Mouse (Mus musculus) embryo, embryonic 9.5 days (tissue): ENCODE results near the gene Cetn4.

Source experiments
- DNase-seq: peaks from one replicate; pipeline ENCODE4 v3.0.0-alpha.2; 2017; ENCODE audit errors: extremely low spot score

Cetn4 gene

DNA sequence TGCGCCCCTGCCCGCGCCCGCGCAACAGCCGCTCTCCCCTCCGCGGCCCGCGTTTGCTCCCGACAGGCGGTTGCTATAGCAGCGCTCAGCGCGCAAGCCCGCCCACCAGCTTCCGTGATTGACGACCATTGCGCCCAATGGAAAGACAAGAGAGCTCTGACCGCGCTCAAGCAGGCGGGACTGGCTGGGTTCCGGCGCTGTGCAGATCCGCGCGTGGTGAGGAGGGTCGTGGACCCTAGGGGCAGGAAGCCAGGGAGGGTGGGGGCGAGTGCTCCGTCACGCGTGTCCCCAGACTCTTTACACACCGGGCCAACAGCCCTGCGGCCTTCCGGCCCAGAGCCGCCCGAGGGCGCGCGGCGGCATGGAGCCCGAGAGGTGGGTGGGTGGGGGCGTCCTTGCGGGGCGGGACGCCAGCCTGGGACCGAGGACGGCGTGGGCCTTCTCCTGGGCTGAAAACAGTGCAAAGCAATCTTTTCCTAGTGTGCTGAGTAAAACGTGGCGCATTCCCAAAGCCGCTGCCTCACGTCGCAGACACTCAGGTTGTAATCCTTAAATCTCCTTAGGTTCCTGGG is at the start of gene Cetn4, which contains the start of gene Bbs12:
Gene Cetn4, minus strand, starts transcription at position 339 of the 572 bp plus-strand sequence.
Gene Bbs12, plus strand, starts transcription at position 185 of the 572 bp plus-strand sequence.
- peak; percentile 98 for DNase-seq

DNA sequence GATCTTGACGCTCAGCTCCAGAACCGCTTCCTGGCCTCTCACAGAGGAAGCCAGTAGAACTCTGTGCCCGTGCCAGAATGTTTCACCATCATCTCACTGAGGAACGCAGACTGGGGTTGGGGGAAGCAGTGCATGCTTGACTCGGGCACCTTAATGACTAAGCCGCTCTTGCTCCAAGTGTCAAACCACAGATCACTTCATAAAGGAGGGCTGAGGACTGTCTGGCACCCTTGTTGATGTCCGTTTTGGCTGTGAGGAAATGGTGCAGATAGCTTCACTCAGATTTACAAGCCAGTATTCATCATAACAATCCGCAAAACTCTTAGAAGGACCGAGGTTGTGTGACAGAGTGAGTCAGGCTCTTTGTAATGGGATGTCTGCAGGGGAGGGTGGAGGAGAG is 48.2 kb upstream of the Cetn4 start:
- DNase-seq = no peak

DNA sequence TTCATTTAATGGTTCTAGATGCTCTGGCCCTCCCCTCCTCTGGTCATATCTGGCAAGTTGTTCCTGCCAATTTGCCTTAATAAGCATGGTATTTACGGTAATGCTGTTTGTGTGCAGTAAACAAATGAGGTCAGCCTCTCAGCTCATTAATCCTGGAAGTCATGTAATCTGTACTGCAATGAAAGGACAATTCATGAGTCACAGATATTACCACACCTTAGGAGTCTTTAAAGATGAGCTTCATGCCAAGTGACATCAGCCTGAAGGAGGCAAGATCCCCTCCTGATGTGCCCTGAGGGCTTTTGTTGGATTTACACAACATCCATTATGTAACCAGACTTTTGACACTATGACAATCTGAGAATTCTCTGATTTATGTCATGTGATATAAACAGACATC is 42.2 kb upstream of the Cetn4 start:
- no peak for DNase-seq

DNA sequence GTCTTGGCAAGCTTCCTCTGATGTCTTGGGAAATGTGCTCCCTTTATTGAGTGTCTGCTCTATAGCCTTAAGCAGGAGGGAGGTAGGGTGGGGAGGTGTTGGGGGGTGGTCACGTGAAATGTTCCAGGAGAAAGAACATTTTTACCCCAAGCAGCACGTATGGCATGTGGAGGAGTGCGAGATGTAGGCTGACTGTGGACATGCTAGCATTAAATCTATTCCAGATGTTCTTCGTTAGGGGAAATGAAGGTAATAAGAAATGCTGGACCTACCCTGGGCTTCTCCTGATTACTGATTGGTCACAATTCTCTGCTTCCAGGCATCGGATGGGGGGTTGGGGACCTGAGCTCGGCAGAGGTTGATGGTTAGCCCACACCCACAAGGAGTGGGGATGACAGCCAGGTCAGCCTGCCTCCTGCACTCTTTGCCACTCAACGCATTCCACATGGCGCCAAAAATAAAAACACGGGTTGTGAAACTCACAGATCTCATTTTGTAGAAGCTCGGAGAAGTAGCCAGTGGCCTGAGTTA is 41.5 kb upstream of the Cetn4 start:
- no peak for DNase-seq

DNA sequence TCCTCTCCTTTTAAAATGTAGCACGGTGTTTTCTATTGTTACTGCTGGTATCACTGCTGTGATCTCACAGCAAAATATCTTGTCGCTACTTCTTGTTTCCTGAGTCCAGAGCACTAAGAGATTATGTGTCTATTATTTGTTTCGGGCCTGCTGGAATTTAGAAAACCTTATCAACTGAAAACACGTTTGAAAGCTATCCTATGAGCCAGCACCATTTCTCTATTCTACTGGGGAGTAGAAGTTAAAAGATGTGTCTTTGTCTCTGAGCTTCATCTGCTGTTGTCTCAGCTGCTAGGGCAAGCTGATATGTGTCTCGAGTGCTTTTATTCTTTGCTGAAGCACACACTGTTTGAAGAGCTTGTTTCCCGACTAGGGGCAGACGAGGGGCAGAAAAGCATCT is 37.9 kb upstream of the Cetn4 start:
- DNase-seq = no peak

DNA sequence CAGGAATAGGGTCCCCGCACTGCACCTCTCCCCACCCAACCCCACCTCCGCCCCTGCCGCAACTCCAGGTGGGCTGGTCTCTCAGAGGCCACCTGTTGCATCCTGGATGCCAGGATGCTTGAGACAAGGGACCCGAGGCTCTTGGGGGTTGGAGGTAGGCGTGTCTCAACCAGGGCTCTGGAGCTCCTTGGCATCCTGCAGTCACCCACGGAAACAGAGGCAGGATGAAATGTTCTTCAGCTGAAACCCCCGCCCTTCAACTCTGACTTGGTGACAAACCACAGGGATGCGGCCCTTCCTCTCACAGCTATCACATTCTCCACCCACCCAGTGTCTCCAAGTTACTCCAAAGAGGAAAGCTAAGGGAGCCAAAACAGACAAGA is 36.6 kb upstream of the Cetn4 start:
- DNase-seq = peak; percentile 4

DNA sequence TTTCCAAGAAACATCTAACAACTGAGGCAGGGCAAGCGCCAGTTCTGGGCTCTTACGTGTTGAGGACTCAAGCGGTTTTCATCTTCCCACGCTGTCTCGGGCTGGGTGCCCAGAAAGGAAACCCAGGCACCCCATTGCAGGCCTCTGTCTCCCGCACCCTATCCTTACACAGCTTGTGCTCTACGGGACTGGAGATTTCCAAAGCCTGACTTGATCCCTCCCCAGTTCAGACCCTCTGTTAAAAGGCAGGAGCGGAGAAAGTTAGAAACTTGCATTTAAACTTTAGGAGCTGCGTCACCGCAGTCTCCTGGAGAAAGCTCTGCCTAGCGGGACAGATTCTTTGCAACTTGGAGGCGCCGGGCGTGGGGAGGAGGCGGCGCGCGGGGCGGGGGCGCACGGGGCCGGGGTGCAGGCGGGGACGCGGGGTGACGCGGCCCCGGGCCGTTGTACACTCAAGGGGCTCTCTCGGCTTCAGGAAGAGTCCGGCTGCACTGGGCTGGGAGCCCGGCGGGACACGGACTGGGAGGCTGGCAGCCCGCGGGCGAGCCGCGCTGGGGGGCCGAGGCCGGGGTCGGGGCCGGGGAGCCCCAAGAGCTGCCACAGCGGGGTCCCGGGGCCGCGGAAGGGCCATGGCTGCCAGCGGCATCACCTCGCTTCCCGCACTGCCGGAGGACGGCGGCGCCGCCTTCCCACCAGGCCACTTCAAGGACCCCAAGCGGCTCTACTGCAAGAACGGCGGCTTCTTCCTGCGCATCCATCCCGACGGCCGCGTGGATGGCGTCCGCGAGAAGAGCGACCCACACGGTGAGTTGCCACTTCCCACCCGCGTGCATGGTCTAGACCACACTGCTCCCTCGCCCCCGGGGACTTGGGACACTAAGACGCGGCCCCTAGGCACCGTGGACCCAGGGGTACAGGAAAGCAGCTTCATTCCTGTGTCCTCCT is 36.0 kb upstream of the Cetn4 start, which contains the start of gene Fgf2:
Gene Fgf2, plus strand, starts transcription at position 126 of the 945 bp plus-strand sequence.
- DNase-seq = peak; percentile 53

DNA sequence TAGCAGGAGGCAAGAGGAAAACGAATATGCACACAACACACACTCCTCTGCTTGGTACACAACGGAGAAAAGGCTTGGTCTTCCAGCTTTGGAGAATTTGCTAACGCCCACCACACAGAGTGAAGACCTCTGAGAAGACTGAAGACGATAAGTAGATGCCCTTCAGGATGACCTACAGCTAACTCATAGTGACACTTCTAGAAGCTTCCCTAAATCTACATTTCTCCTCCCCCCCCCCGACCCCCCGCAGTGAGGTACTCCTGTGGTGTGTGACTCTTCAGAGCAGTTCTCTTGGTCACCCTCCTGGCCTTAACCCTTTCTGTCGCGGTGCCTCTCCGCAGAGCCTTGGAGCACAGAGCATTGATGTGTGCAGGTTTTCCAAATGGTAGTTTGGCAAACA is 35.2 kb upstream of the Cetn4 start:
- DNase-seq = peak; percentile 4

DNA sequence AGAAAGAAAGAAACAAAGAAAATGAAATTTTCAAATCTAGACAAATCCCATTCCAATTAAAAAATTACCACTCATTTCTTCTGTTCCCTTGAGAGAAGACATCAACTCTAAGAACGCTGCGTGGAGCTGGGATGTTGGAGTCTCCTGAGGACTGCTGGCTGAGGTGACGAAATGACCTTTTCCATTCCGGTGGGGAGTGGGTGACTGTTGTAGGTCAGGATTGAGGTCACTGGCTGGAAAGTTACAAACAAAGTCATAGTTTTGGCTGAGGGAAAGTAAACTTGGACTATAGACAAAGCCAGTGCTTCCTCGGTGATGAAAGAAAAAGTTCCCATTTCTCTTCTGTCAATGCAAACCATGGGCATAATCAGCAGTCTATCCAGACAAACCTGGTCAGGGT is 30.3 kb upstream of the Cetn4 start:
- DNase-seq = no peak

DNA sequence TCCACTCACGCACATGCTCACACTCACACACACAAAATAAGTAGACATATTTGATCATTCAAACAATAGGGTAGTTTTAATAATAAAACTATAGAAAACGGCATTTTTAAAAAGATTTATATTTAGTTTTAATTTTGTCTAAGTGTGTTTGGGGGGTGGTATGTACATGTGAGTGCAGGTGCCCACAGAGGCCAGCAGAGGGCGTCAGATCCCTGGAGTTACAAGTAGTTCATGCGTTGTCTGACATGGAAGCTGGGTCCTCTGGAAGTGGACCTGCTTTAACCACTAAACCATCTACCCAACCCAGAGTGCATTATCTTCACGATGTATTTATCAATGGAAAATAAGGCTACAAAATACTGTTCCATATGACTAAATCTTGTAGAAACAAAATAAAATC is 28.6 kb upstream of the Cetn4 start:
- DNase-seq = no peak

DNA sequence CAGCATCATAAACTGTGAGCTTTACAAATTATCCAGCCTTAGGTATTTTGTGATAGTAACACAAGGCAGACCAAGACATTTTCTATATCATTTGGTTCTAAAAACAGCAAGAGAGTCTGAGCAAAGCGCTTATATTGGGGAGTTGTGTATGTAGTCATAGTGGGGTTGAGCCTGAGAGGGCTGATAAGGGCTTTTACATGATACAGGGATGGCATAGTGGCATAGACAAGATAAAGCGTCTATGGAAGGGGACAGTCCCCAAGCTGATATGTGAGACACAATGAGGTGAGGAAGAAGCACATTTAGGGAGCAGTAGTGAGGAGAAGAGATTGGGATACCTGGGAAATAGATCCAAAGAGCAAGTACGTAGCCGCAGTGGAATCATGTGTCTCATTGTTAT is 21.5 kb upstream of the Cetn4 start:
- DNase-seq = no peak

DNA sequence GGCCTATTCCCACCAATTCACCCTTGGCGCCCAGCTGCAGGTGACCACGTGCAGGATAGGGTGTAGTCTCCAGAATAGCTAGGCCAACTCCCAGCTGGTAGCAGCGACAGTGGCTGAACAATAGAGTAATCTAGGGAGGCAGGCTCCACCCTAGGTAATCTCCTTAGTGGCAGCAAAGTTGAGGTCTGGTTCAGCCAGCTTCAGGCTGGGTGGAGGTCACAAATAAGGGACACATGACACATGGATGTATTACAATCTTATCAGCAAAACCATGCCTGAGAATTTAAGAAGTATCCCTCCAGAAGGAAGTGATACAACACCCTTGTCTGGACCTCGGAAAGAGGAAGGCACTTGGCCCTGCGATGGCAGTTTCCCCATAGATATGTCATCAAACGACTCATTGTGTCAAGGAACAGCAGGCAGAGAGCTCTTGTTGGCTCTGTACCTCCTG is 19.5 kb upstream of the Cetn4 start:
- DNase-seq = no peak

DNA sequence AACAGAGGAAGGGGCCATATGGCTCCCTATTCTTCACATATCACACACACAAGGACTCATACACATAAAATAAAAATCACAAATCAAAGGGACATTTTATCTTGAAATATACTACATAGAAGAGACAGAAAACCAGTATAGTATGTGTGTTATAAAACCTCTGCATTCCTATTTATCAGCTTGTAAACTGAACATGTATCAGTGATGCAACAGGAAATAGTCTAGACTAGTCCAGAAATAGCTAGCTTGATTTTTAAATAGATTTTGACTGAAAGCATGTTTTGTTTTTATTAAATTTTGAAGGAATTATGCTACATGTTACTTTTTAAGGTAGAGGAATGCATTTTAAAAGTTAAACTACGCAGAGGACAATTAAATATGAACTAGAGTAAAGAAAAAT is 17.5 kb upstream of the Cetn4 start:
- no peak for DNase-seq

DNA sequence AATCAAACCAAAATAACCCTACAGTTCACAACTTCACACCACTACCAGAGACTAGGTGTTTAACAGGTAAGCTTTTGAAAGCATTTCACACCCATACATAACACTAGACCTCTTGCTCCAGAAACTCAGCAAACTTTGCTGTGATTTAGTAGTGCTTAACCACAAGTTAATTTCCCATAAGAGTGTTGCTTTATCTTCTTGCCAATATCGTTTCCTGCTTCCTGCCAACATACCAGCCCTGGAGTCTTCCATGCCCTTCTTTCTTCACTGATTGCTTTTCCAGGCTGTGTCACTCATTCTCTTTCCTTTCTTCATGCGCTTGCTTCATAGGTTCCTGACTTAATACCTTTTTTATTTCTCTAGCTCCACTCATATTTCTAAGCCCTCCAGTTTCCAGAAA is 16.0 kb upstream of the Cetn4 start:
- DNase-seq = no peak

DNA sequence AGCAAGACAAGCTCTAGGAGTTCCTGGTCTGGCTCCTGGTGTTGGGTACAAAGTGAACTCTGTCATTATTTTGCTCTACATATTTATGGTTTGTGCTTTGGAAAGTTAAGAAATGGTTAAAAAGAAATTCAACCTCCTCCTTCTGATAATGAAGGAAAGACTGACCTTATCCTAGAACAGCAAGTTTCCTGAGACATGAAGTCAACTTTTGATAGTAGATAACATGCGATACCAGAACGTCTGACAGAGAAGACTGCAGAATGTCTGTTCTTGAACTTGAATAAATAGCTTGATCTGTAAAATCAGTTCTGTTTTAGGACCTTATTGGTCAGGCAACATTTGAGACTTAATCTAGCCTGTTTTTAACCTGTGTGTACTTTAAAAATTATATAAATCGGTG is 14.1 kb upstream of the Cetn4 start:
- DNase-seq = no peak

DNA sequence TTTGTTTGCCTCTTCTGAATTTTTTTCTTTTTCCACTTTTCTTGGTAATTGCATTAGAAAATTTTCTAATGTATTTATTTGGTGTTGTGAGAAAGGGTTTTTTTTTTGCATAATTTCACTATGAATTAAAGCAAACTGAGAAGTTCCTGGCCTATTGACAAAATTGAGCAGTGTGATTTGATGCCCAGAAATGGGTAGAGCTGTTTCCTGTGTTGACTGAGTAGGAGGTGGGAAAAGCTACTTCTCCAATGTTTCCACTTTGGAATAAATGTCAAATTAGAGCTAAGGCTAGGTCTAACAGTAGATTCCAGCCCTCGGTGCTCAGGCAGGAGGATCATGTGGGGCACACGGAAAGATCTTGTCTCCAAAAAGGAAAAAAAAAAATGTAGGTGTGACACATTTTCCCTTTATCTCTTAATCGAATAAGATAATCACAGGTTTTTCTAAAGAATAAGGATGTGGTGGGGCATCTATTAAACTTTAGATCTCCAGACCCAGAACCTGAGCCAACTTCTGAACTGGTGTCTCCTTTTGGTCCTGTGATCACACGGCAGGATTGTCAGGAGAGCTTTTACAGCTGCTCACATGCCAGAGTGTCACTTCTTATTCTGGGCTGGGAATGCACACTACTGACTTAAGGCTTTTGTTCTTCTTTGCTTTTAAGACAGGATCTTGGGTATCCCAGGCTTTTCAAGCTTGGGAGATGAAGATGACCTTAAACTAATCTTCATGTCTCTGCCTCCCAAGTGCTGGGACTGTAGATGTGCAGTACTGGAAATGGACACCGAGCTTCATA is 13.0 kb upstream of the Cetn4 start:
- no peak for DNase-seq

DNA sequence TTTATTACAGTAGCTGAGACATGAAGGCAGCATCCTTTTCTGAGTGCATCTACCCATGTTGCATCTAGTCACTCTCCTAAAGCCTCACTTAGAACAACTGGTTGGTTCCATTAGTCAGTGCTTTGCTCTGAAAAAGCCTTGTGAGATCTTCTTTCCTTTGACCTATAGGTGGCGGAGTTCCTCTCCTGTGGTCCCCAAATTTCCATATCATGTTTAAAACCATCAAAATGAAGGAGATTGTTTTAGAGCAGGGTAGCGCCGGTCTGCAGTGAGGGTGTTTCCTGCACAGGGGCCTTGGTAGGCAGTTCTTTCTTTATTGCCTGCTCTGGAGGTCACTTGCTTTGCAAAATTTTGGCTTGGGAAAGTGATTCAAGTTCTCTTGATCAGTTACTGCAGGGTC is 11.8 kb upstream of the Cetn4 start:
- DNase-seq = peak; percentile 12

DNA sequence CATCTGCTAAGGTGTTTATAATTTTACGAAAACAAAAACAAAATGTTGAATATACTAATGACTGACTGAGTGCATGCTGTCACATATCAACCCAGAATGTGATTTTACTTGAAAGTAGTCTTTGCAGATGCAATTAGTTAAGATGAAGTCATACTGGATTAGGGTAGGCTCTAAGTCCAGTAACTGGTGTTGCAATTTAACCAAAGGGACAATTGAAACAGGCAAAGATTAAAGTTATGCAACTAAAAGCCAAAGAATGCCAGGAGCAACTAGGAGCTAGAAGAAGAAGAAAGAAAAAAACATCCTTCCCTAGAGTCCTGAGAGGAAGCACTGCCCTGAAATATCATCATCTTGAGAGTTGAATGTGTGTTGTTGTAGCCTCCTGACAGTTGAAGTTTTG is 3.7 kb upstream of the Cetn4 start:
- no peak for DNase-seq

DNA sequence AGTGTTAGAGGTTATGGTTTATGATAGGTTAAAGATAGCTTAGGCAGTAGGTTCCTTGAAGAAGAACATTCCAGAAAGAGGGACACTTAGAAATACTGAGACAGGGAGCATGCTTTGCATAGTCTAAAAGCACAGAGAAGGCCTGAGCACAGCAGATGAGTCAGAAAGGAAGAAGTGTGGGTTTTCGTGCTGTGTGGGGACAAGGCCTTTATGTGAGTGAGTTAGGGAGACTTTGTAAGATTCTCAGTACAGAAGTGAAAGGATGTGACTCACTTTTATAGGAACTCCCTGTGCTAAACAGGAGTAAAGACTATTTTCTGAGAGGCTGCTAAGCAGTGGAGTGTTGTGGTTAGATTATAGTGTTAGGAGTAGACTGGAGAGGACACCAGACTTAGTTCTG is 863 bp upstream of the Cetn4 start:
- DNase-seq = peak; percentile 15

DNA sequence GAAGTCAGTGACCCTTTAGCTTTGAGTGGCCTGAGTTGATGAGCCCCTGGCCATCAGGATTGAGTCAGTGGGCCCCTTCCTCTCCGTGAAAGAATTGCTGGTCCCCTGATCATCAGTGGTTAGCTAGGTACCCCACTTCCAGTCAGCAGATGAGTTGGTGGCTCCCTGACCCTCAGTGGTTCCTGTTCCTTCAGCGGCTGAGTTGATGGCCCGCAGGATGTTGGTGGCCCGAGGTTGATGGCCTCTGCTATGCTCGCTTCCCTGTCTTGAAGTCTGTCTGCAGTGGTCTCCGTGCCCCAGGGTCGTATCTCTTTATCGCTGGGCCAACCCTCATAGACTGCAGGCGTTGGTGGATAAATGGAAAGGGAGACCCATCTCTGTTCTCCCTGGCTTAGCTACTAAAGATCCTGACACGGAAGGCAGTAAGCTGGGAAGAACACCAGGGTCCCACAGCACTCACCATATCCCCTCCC is 575 bp downstream of the Cetn4 start:
- no peak for DNase-seq

DNA sequence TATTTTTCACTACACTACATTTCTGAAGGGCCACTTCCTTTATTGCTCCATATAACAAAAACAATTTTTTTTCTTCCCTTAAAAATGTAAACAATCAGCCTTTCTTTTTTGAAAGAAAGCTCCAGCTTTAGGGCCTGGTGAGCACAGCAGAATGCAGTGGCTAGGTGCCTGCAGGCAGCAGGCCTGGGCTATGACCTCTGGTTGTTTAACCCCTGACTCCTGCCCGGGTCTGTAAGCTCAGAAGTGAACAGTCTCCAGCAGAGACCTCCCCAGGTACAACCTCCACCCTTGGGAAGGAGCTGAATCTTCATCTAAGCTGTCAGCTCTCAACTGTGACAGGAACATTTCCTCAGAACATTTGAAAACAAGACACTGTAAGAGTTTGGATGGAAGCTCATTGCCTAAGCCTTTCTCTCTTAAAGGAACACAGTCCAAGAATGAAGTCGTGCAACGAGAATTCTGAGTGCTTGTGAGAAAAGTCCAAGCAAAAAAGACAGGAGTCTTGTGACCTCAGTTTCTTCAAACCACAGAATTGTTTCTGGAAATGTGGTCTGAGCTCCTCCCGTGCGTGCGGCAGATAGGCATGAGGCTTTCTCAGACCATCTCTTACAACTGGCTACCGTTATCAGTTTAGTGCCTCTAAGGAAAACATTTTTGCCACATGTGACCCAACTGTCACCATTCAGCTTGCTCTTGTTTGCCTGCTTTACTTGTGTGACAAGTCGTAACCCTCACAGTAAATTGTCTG is 8.9 kb downstream of the Cetn4 start:
- DNase-seq = no peak
